Mouse (Mus musculus) liver, embryonic 14.5 days (tissue): ENCODE measurements at regions not wholly inside any gene's neighbourhood (a gene's known extent, or its start where the extent isn't known, plus 50 kb on each side); places are given as distances from the start of the nearest gene placed in this dataset.

ENCODE experiments used
- CTCF ChIP-seq: IDR thresholded peaks from 2 replicates; pipeline ENCODE4 v1.5.1; 2016; ENCODE audit warnings: antibody characterized with exemption, low read depth, control low read depth
- EP300 ChIP-seq: IDR thresholded peaks from 2 replicates; pipeline ENCODE4 v1.6.1; 2016; ENCODE audit warnings: antibody characterized with exemption, low read depth

- TF ChIP-seq CTCF = no peak
- no peak for TF ChIP-seq EP300
Measured at GRCm38 (mm10) chr3:35359288-35359687, 394.6 kb upstream of the Atp11b start.
